Mouse (Mus musculus) right cerebral cortex, postnatal 14 days (tissue): Measurements from ENCODE around the gene Samd13.
A peak's percentile ranks its signal among the peaks of the same experiment; 100 is the strongest.

ENCODE experiments used
- DNase-seq: peaks from one replicate; pipeline ENCODE4 v3.0.0; 2022

The Samd13 gene

GRCm38 (mm10) chr3:146611821-146612220 is 73.6 kb downstream of the Samd13 start:
- no peak for DNase-seq

GRCm38 (mm10) chr3:146611261-146611660 is 74.1 kb downstream of the Samd13 start:
- DNase-seq: no peak

GRCm38 (mm10) chr3:146610322-146610721 is 75.1 kb downstream of the Samd13 start:
- peak; percentile 40 for DNase-seq

DNA sequence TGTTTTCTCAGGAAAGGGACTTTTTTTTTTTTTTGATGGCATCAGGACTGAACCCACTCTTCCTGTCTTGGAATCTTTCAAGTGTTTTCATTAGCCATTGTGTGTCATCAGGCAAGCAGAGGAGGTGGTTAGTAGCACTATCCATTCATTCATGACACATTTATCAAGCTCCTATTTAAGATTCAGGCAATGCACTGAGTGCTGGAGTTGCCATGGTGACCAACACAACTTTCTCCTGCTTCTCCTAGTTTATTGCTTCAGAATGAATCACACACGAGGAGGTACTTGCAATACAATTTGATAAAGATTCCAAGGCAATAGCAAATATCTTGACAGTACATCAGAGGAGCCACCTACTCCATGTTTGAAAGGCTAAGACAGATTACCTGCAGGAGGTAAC is 78.0 kb downstream of the Samd13 start:
- DNase-seq: peak; percentile 23

DNA sequence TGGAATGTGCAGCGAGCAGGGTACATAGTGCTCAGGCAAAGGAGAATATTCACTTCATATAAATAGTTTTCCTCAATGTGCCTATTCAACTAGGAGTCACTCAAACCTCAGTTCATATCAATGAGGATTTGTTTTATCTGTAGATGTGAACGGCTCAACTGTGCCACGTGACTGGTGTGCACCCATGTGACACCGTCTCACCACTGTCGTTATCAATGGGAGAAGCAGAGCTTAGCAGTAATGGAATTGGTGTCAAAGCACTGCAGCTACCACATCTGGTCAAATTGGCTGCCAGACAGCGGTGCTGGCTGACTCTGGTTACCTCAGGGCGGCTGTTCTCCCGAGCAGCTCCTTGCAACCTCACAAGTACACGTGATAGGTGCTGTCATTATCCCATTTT is 80.7 kb downstream of the Samd13 start:
- no peak for DNase-seq

- DNase-seq: no peak
Measured at GRCm38 (mm10) chr3:146602531-146602930, 82.9 kb downstream of the Samd13 start.

DNA sequence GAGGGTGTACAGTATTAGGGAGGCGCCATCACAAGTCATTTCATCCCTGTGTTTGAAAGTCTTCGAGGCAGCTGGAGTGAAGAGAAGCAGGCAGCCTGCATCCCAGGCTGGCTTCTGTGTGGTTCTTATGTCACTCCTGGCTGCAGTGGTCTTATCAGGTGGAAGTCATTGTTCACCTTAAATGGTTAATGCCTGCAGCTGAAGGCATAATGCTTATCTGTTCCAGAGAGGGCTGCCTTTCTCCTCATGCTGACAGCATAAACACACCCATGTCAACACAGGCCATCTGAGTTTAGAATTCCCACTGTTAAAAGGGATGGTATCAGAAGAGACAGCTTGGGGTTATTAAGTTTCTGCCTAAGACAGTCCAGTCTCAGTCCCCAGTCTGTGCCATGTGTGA is 84.2 kb downstream of the Samd13 start:
- no peak for DNase-seq

DNA sequence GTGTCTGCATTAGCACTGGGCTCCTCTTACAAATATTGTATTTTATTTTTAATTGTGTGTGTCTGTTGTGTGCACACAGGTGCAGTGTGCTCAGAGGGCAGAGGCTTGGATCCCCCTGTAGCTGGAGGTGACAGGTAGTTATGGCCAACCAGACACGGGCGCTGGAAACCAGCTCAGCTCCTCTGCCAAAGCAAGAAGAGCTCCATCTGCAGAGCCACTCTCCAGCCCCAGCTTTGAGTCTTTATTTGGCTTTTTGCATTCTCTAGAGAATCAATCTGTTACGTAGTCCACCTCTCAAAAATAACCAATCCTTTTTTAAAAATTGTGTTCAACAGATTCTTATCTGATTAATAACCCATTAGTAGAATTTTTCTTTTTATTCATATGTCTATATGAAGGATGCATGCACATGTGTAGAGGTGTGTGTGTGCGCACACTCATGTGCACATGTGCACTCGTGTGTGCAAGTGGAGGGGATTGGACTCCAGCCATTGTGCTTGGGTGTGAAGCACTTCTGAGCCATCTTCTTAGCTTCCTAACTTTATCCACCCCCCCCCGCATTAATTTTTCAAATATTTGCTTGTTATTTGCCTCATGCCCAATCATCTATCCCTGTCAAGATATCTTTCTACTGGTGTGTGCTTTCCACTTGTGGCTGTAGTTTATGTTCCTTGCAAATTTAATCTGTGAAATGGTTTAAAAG is 86.0 kb downstream of the Samd13 start:
- peak; percentile 20 for DNase-seq

GRCm38 (mm10) chr3:146598411-146598810 is 87.0 kb downstream of the Samd13 start:
- no peak for DNase-seq

- no peak for DNase-seq
Measured at GRCm38 (mm10) chr3:146596864-146597263, 88.5 kb downstream of the Samd13 start.

GRCm38 (mm10) chr3:146596387-146596786 is 89.0 kb downstream of the Samd13 start:
- no peak for DNase-seq

- DNase-seq: no peak
Measured at GRCm38 (mm10) chr3:146595440-146595839, 90.0 kb downstream of the Samd13 start.
